Mouse (Mus musculus) inflammation-experienced regulatory T-cells, adult 6 months (primary cell): Measurements from ENCODE around the gene Tmem120a. TPM values are rescaled to one million over a fixed set of nuclear protein-coding genes. Genes with fewer than 3 reads are reported as not detected.
A peak's percentile ranks its signal among the peaks of the same experiment; 100 is the strongest.

Experiments used
- ATAC-seq: one replicate; pipeline ENCODE4 v1.8.0; 2017
- polyA plus RNA-seq, 3 experiments: library from polyadenylated mRNA; unstranded; fragments of 100-300 nt; shearing (Covaris generic); gene quantifications; one replicate each; pipeline ENCODE4 v1.2.1; 2017

Gene Tmem120a
- polyA plus RNA-seq, 3 experiments from 2014 or later = 31.4 to 58.5 (median 39.4) TPM

DNA sequence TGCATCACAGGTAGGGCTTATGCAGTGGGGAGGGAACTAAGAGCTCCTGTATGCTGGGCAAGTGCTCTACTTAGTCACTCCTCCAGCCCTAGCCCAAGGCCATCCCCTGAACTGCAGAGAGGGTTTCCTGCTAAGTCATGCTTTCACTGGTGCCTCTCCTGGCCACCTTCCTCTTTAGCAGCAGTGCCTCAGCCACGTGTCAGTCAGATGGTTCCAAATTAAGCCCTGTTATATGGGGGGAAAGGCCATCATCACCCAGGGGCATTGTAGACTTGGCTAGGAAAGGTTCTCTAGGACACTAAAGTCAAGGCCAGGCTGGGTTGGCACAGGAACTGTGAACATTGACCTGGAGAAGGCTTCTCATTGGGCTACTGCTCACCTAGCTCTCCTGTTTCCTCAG, 36.4 kb downstream of the Tmem120a start:
- no peak for ATAC-seq

DNA sequence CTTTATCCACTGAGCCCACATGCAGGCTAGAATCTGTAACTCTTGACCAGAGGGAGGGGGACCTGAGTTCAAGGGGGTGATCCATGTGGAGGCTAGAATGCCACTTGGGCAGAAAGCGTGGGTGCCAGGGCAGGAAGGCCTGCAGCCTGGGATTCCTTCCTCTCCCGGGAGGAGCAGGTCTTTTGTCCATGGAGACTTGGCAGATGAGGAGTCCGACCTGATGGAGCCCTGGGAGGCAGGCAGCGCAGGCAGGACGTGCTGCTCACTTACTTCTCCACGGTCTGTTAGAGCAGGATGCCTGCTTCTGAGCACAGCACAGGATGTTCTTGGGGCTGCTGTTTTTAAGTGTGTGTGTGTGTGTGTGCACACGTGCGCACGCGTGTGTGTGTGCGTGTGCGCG, 37.2 kb downstream of the Tmem120a start:
- no peak for ATAC-seq

DNA sequence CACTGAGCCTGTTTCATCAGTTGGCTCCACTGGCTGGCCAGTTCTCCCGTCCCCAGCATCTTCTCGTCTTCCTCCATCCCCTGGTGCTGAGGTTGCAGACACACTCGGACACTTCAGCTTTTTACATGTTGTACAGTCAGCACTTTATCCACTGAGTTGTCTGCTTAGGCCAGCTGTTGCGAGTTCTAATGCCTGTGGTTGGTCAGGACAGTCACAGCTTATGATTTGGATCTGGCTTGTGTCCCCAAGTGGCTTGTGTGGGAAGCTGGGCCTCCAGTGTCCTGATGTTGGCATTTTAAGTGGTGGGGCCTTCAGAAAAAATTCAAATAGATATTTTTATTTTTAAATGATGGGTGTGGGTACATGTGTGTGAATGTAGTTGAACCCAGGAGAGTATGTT, 38.9 kb downstream of the Tmem120a start:
- ATAC-seq = no peak

DNA sequence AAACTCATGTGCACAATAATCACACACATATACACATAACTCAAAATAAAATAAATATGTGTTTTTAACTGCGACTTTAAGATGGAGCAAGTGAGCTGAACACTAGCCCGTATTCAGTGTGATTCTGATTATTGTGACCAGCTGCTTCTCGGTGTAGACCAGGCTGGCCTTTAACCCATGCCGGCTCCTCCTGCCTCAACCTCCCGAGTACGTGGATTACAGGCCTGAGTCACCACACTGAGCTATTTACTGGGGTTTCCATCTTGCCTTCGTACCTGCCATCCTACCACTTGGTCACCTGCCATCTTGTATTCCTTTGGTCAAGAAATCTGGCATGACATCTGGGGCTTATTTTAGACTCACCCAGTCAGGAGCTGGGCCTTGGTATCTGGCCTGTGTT, 40.8 kb downstream of the Tmem120a start:
- no peak for ATAC-seq

DNA sequence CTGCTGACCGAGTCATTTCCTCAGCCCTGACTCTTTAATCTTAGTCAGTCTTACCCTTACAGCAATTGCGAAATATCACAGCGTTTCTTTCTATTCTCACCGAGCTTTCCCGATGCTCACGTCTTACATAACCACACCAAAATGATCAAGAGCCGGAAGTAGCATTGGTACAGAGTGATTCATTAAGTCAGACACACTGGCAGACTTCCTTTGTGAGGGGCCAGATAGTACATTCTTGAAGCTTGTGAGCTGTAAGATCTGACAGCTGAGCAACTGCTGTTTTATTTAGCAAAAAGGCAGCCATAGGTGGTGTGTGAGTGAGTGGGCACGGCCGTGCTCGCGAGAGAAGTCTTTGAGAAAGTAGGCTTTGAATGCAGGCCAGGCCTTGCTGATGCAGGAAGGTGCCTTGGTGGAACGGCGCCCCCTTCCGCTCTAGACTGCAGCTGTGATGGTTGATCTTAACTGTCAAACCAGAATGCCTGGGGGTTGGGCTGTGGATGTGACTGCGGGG, 41.5 kb downstream of the Tmem120a start:
- peak; percentile 92 for ATAC-seq

DNA sequence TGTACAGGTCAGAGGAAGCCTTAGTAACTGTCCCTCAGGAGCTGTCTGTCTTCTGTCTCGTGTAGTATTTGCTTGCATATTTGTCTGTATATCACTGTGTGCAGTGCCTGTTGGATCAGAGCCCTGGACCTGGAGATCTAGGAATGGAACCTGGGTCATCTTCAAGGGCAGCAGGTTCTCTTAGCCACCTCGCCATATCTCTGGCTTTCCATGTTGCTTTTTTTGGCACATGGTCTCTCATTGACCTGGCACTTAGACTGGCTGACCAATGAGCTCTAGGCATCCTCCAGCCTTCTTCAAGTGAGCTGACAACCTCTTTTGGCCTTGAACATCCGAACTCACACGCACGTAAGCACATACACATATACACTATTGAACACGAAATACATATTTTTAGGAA, 42.1 kb downstream of the Tmem120a start:
- ATAC-seq = no peak

DNA sequence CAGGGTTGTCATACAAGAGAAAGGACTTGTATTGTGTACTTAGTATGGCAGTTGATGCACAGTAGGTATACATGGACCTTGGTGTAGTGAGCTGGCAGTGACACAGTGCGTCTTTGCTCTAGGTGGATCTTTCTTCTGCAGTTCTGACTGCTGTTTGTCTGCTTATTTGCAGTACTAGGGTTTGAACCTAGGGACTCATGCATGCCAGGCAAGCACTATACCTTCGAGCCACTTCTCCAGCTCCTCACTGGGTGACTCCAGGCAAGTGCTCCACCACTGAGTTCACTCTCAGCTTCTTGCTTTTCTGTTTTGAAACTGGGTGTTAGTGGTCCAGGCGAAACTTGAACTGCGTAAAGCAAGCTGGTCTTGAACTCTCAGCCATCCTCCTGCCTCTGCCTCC, 42.6 kb downstream of the Tmem120a start:
- ATAC-seq = no peak

DNA sequence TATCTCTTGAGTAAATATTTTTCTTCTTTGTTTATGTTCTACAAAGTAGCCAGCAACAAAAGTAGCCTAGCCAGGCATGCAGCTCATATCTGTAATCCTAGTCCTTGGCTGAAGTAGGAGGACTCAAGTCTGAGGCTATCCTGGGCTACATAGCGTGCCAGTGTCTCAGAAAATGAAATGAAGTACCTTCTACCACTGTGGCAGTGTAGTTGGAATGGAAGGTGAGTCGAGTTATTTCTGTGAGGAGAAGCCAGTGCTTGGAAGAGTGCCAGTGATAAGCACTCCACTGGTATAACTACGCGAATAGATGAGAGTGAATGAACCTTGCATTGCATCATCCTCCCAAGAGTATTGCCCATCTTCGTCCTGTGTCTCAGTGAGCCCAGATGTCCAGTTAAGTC, 46.5 kb downstream of the Tmem120a start:
- ATAC-seq = no peak

DNA sequence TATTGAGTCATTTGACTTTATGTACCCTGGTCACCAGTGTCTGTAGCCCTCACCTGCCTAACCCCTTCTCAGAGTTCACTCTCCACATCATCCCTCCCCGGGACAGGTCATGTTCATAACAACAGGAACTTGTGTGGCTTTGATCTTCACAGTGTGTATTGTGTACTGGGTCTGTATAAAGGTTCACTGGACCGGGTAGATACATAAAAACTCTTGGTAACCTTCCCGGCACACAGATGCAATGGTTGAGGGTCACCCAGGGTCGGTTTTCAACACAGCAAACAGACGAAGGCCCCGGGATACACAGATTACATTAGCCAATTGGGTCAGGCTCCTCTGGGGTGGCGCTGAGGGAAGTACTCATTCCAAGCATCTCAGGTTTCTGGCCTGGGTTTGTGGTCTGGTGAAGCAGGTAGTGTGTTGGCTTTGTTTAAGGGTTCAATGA, 48.9 kb downstream of the Tmem120a start:
- ATAC-seq = no peak

DNA sequence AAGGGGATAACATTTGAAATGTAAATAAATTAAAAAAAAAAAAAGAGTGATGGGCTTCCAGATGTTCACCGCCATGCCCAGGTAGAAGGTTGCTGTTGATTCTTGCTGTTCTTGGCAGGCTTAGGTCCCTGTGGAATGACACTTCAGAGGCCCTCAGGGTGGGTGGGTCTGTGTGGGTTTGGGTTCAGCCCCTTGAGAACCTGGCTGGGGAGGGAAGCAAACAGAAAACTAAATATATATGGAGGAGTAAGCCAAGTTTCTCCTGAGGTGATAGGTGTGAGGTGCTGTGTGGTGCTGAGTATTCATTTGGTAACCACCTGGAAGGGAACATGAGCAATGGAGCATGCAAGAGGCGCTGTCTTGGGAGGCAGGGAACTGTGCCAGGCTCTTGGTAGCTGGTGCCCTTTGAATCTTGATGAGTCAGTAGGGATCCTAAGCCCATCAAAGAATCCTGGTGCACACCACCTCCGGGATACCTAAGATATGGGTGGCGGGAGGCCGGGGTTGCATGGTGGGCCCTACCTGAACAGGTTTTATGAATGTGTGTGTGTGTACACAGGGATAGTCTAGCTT, 50.9 kb downstream of the Tmem120a start:
- ATAC-seq = no peak

DNA sequence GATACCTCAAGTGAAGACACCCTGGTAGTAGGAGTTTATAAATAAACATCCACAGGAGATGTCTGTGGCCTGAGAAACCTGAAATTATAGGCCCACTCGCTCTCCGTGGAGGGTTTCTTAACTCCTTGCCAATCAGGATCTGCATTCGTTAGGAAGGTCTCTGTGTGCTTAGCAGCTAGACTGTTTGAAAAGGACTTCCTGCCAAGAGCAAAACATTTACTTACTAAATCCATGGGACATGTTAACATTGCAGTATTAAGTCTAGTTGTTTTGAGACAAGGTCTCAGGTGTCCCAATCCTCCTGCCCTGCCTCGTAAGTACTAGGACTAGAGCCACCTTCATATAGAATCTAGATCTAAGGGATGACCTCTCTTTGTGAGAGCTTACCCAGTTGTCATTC, 53.0 kb downstream of the Tmem120a start:
- ATAC-seq = no peak

DNA sequence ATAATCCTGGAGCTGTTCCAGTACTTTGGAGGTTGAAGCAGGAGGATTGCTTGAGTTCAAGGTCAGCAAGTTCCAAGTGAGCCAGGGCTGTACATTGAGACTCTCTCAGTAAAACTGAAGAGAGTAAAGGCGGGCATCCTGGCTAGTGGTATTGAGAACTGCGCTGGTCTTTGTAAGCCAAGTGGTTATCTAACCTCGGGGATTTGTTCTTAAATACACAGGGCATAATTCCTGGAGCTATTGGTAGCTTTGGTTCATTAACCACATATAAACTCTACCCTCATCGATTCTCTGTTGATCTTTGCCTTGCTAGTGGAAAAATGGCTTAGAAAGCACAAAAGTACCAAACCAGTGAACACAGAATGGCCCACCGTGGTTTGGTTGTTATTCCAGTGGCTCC, 53.8 kb downstream of the Tmem120a start:
- ATAC-seq = no peak

Other genes with a start within 250 kb of the Tmem120a start
- gene Hip1, start 199.3 kb downstream of the Tmem120a start, polyA plus RNA-seq = 10 to 100 TPM in 1 of 3 experiments, 1 to 10 TPM in 2; 5.2 to 45.4 (median 6.7) TPM
- gene Ccl26, start 180.9 kb downstream of the Tmem120a start, polyA plus RNA-seq = not detected
- gene Ccl24, start 171.4 kb downstream of the Tmem120a start, polyA plus RNA-seq = not detected
- gene Rhbdd2, start 111.8 kb downstream of the Tmem120a start, polyA plus RNA-seq = 10 to 100 TPM; 17.8 to 27.3 (median 26.2) TPM
- gene Por, start 74.4 kb downstream of the Tmem120a start, polyA plus RNA-seq = 10 to 100 TPM; 21.7 to 30.1 (median 25.1) TPM
- 1 to 10 TPM in 1 of 3 experiments, under 1 TPM in 1, not detected in 1; 0.68 to 2.6 TPM for gene Styxl1, start 33.9 kb upstream of the Tmem120a start, polyA plus RNA-seq
- 100 to 1,000 TPM; 604 to 659 (median 643) TPM for gene Mdh2, start 34.0 kb upstream of the Tmem120a start, polyA plus RNA-seq
- not detected for gene Srrm3, start 62.4 kb upstream of the Tmem120a start, polyA plus RNA-seq
- gene Hspb1, start 143.5 kb upstream of the Tmem120a start, polyA plus RNA-seq = under 1 TPM in 1 of 3 experiments, not detected in 2; 0.82 TPM
- 10 to 100 TPM; 29.8 to 46.2 (median 37.0) TPM for gene Ywhag, start 190.2 kb upstream of the Tmem120a start, polyA plus RNA-seq
- gene Ssc4d, start 230.1 kb upstream of the Tmem120a start, polyA plus RNA-seq = 1 to 10 TPM; 1.0 to 2.0 (median 1.4) TPM
- gene Zp3, start 235.7 kb upstream of the Tmem120a start, polyA plus RNA-seq = not detected